Mouse (Mus musculus) spleen, adult 2 months (tissue): Measurements from ENCODE around the gene Abr. TPM values are rescaled to one million over a fixed set of nuclear protein-coding genes. Genes with fewer than 3 reads are reported as not detected.

Source experiments
- DNase-seq, 2 experiments: peaks; one replicate each; pipeline versions ENCODE4 v3.0.0 to v3.0.0-alpha.2; 2012 to 2021; ENCODE audit warnings: low spot score in 2 of 2, low read depth in 1 of 2
- H3K27ac ChIP-seq: fragments of 200-500 bp; 2 replicates; pipeline ENCODE4 v1.5.1; 2012; ENCODE audit warnings: low read length, inconsistent platforms; ENCODE audit not compliant: insufficient read depth
- H3K27me3 ChIP-seq: fragments of 200-500 bp; 2 replicates; pipeline ENCODE4 v1.6.1; 2012; ENCODE audit warnings: mild to moderate bottlenecking, moderate library complexity, low read length, inconsistent platforms; ENCODE audit not compliant: control insufficient read depth, insufficient read depth
- H3K36me3 ChIP-seq: fragments of 200-500 bp; 2 replicates; pipeline ENCODE4 v1.6.1; 2012; ENCODE audit warnings: mild to moderate bottlenecking, low read length, inconsistent platforms; ENCODE audit not compliant: control insufficient read depth, insufficient read depth
- H3K4me1 ChIP-seq: fragments of 200-500 bp; 2 replicates; pipeline ENCODE4 v1.6.1; 2011; ENCODE audit warnings: inconsistent platforms; ENCODE audit not compliant: control insufficient read depth, insufficient read depth, insufficient read length
- H3K4me3 ChIP-seq: fragments of 200-500 bp; 2 replicates; pipeline ENCODE4 v1.5.1; 2011; ENCODE audit warnings: mild to moderate bottlenecking, inconsistent platforms; ENCODE audit not compliant: insufficient read depth, insufficient read length; ENCODE audit errors: extremely low read depth
- CTCF ChIP-seq: fragments of 200-500 bp; IDR thresholded peaks from 2 replicates; pipeline ENCODE4 v1.5.1; 2011; ENCODE audit warnings: mild to moderate bottlenecking, inconsistent platforms; ENCODE audit not compliant: insufficient read depth, insufficient read length, insufficient replicate concordance; ENCODE audit errors: extremely low read depth
- POLR2A ChIP-seq: fragments of 200-500 bp; IDR thresholded peaks from 2 replicates; pipeline ENCODE4 v1.6.1; 2011; ENCODE audit warnings: low read depth, low read length, inconsistent platforms
- WGBS: fragments of 180-500 bp; shearing (Covaris S2); methylation state at CpG from one replicate; pipeline ENCODE4 v1.1.7; 2018; 5-methylcytosine and 5-hydroxymethylcytosine counted together
- polyA plus RNA-seq: library from polyadenylated mRNA; depleted of rRNA; stranded (reverse); fragments of >200 nt; gene quantifications from 2 replicates; pipeline ENCODE4 v1.2.3, GENCODE M21; 2012

The Abr gene
- polyA plus RNA-seq, 1 experiment = 37.2 TPM

- Histone ChIP-seq H3K27ac (no peak overlapping the region), H3K4me1 (peaks cover 9% of the 10 kb centered on the region), H3K27me3 (peaks cover 12% of the 10 kb centered on the region), H3K4me3 (no peak overlapping the region), H3K36me3 (no peaks in the 10 kb centered on the region)
- 79% methylated on average over 10 of the region's 10 CpGs for WGBS
- DNase-seq = no peak
- TF ChIP-seq CTCF (no peak), POLR2A (no peak)
Observed at GRCm38 (mm10) chr11:76570201-76570731, 51.8 kb downstream of the Abr start.

- Histone ChIP-seq H3K36me3 (no peaks in the 10 kb centered on the region), H3K27me3 (peaks cover 12% of the 10 kb centered on the region), H3K27ac (no peak overlapping the region), H3K4me3 (no peak overlapping the region), H3K4me1 (peaks cover 9% of the 10 kb centered on the region)
- no peak for DNase-seq
- 78% methylated on average over 3 of the region's 3 CpGs for WGBS
- TF ChIP-seq POLR2A (no peak), CTCF (no peak)
Observed at GRCm38 (mm10) chr11:76569436-76569835, 52.7 kb downstream of the Abr start.

DNA sequence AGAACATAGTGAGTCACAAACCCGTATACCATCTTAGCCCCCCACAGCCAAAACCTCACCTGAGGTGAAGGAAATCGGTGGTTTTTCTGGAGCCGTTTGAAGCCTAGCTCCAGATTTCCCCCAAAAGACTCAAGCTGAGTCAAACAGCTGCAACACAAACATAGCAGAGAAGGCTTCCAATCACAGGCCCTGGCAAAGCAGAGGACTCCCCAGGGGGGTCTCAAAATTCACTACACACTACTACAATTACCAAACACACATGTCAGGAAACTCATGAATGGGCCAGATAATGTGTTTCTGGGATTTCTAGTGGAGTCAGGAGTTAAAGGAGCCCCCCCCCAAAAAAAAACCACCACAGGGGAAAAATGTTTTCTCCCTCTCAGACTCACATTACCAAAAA lies 56.0 kb downstream of the Abr start:
- WGBS = 52% methylated on average over 3 of the region's 3 CpGs
- Histone ChIP-seq H3K27me3 (peaks cover 8% of the 10 kb centered on the region), H3K27ac (no peak overlapping the region), H3K4me1 (peaks cover 4% of the 10 kb centered on the region), H3K36me3 (no peaks in the 10 kb centered on the region), H3K4me3 (no peak overlapping the region)
- no peak for TF ChIP-seq CTCF
- no peak for TF ChIP-seq POLR2A
- no peak for DNase-seq

DNA sequence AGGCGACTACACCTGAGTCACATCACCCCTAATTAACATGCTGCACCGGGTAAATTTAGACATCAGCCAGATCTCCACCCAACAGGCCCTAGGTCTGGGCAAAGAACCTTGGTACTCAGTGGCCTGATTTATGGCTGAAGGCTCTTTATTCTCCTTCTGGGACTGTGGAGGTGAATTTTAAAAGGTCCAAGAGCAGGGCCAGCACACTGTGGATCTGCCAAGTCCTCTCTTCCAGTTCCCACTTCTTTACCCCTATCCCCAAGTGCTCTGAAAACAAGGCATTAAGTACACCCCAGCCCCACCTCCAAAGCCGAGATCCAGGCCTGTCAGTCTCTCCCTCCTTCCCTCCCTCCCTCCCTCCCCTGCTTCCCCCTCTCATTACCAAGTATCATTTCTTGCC lies 59.5 kb downstream of the Abr start:
- no peak for DNase-seq
- Histone ChIP-seq H3K27ac (no peak overlapping the region), H3K27me3 (no peaks in the 10 kb centered on the region), H3K4me1 (no peaks in the 10 kb centered on the region), H3K36me3 (no peaks in the 10 kb centered on the region), H3K4me3 (no peak overlapping the region)
- TF ChIP-seq POLR2A = no peak
- TF ChIP-seq CTCF = no peak
- 75% methylated on average over 3 of the region's 3 CpGs for WGBS

DNA sequence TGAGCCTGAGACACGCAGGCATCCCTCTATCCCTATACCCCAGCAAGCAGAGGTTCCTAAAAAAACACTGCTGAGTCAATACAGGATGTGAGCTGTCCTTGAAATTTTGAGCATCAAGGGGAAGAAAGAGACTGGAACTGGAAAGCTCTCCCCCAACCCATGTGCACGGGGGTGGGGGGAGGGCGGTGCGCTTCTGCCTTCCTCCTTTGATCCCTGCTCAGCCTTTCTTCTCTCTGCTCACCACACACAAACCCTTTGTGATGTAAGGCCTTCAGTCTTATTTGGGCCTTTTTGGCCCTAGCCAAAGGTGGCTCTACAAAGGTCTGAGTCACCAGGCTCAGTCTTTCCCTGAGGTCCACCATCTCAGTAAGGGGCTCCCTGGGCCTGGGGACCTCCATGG lies 59.9 kb downstream of the Abr start:
- TF ChIP-seq CTCF (no peak), POLR2A (no peak)
- no peak overlapping the region for H3K4me3 ChIP-seq
- 68% methylated on average over 4 of the region's 4 CpGs for WGBS
- H3K27me3 ChIP-seq = no peaks in the 10 kb centered on the region
- DNase-seq = no peak
- H3K4me1 ChIP-seq = no peaks in the 10 kb centered on the region
- H3K36me3 ChIP-seq = no peaks in the 10 kb centered on the region
- H3K27ac ChIP-seq = no peak overlapping the region

DNA sequence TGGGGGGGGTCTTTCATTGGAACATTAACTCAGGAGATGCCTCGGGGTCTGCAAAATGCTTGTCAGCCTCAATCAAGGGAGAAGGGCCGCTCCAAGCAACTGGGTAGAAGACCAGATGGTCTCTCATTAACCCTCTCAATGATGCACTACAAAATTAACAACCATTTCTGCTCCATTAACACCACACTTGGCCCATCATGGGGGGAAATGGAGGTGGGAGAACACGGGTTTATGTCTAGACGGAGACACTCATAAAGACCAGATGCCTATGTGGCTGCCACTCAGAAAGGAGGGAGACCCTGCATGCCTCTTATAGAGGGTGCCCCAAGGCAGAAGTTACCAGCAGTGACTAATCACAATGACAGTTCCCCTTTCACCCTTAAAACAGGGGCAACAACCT lies 64.3 kb downstream of the Abr start:
- TF ChIP-seq CTCF (no peak), POLR2A (no peak)
- 55% methylated on average over 4 of the region's 4 CpGs for WGBS
- no peaks in the 10 kb centered on the region for H3K36me3 ChIP-seq

GRCm38 (mm10) chr11:76548153-76548721 lies 73.9 kb downstream of the Abr start:
- WGBS = 77% methylated on average over 4 of the region's 4 CpGs
- TF ChIP-seq CTCF = no peak
- no peak for TF ChIP-seq POLR2A
- H3K36me3 ChIP-seq = no peaks in the 10 kb centered on the region
- H3K27me3 ChIP-seq = no peaks in the 10 kb centered on the region
- H3K4me3 ChIP-seq = no peak overlapping the region
- H3K4me1 ChIP-seq = no peaks in the 10 kb centered on the region
- no peak overlapping the region for H3K27ac ChIP-seq
- DNase-seq = no peak

More for the DNA sequence above, 64.3 kb downstream of the Abr start:
- no peak overlapping the region for H3K4me3 ChIP-seq
- no peak overlapping the region for H3K27ac ChIP-seq
- H3K27me3 ChIP-seq = no peaks in the 10 kb centered on the region
- DNase-seq = no peak
- H3K4me1 ChIP-seq = no peaks in the 10 kb centered on the region
